Mouse (Mus musculus) lung, postnatal 4 days (tissue): Measurements from ENCODE around the gene Tmc3.
A peak's percentile ranks its signal among the peaks of the same experiment; 100 is the strongest.

Experiments used
- DNase-seq, 2 experiments: peaks; one replicate each; pipeline ENCODE4 v3.0.0; 2021

Tmc3 gene

GRCm38 (mm10) chr7:83639084-83639483 is 54.4 kb downstream of the Tmc3 start:
- DNase-seq: no peak

GRCm38 (mm10) chr7:83640581-83640980 is 55.9 kb downstream of the Tmc3 start:
- peak in 1 of 2 experiments; percentile 48 for DNase-seq

- no peak for DNase-seq
Measured at GRCm38 (mm10) chr7:83641163-83641562, 56.4 kb downstream of the Tmc3 start.

GRCm38 (mm10) chr7:83643581-83643980 is 58.9 kb downstream of the Tmc3 start:
- no peak for DNase-seq

- DNase-seq: no peak
Measured at GRCm38 (mm10) chr7:83644761-83645160, 60.0 kb downstream of the Tmc3 start.

GRCm38 (mm10) chr7:83645476-83645875 is 60.7 kb downstream of the Tmc3 start:
- DNase-seq: peak in 1 of 2 experiments; percentile 34

- no peak for DNase-seq
Measured at GRCm38 (mm10) chr7:83648807-83649206, 64.1 kb downstream of the Tmc3 start.

- DNase-seq: no peak
Measured at GRCm38 (mm10) chr7:83650638-83651037, 65.9 kb downstream of the Tmc3 start.

- DNase-seq: no peak
Measured at GRCm38 (mm10) chr7:83652498-83652897, 67.8 kb downstream of the Tmc3 start.

- no peak for DNase-seq
Measured at GRCm38 (mm10) chr7:83653605-83654051, 68.9 kb downstream of the Tmc3 start.

GRCm38 (mm10) chr7:83654196-83654595 is 69.5 kb downstream of the Tmc3 start:
- DNase-seq: no peak

GRCm38 (mm10) chr7:83654938-83655630 is 70.4 kb downstream of the Tmc3 start:
- DNase-seq: peak; percentile 63 to 69

GRCm38 (mm10) chr7:83658716-83659115 is 74.0 kb downstream of the Tmc3 start:
- peak in 1 of 2 experiments; percentile 16 for DNase-seq

GRCm38 (mm10) chr7:83659159-83660065 is 74.7 kb downstream of the Tmc3 start:
- DNase-seq: peak; percentile 64 to 69

GRCm38 (mm10) chr7:83660273-83660691 is 75.6 kb downstream of the Tmc3 start:
- DNase-seq: peak in 1 of 2 experiments; percentile 10

GRCm38 (mm10) chr7:83661031-83661430 is 76.3 kb downstream of the Tmc3 start:
- peak in 1 of 2 experiments; percentile 8 for DNase-seq

- DNase-seq: no peak
Measured at GRCm38 (mm10) chr7:83661763-83662162, 77.0 kb downstream of the Tmc3 start.

- DNase-seq: no peak
Measured at GRCm38 (mm10) chr7:83662711-83663375, 78.1 kb downstream of the Tmc3 start.

- no peak for DNase-seq
Measured at GRCm38 (mm10) chr7:83666087-83666595, 81.4 kb downstream of the Tmc3 start.

- DNase-seq: peak in 1 of 2 experiments; percentile 6
Measured at GRCm38 (mm10) chr7:83667936-83668645, 83.4 kb downstream of the Tmc3 start.

GRCm38 (mm10) chr7:83668724-83669123 is 84.0 kb downstream of the Tmc3 start:
- peak; percentile 54 to 71 for DNase-seq

GRCm38 (mm10) chr7:83671573-83671972 is 86.8 kb downstream of the Tmc3 start:
- no peak for DNase-seq
